Mouse (Mus musculus) forebrain, embryonic 16.5 days (tissue): ENCODE measurements around the gene Cpa4. TPM values are rescaled to one million over a fixed set of nuclear protein-coding genes. Genes with fewer than 3 reads are reported as not detected.

Experiments used
- ATAC-seq: fragments of 200-750 bp; cut with Nextera tagmentation; 2 replicates; pipeline ENCODE4 v1.8.0; 2017; ENCODE audit warnings: mild to moderate bottlenecking, moderate library complexity
- H3K27ac ChIP-seq: fragments of 300-500 bp; sonication (generic); 2 replicates; pipeline ENCODE4 v1.5.1; 2014; ENCODE audit warnings: low read length, control low read depth
- H3K27me3 ChIP-seq: fragments of 300-500 bp; sonication (generic); replicated peaks from 2 replicates; pipeline ENCODE4 v1.6.1; 2014; ENCODE audit warnings: low read length; ENCODE audit not compliant: control insufficient read depth, insufficient read depth
- H3K36me3 ChIP-seq: fragments of 300-500 bp; sonication (generic); 2 replicates; pipeline ENCODE4 v1.6.1; 2014; ENCODE audit not compliant: control insufficient read depth, insufficient read depth
- H3K4me1 ChIP-seq: fragments of 300-500 bp; sonication (generic); replicated peaks from 2 replicates; pipeline ENCODE4 v1.6.1; 2014; ENCODE audit warnings: low read length; ENCODE audit not compliant: control insufficient read depth, insufficient read depth
- H3K4me2 ChIP-seq: fragments of 300-500 bp; sonication (generic); 2 replicates; pipeline ENCODE4 v1.6.1; 2014; ENCODE audit warnings: mild to moderate bottlenecking, low read length, control low read depth
- H3K4me3 ChIP-seq: fragments of 300-500 bp; sonication (generic); replicated peaks from 2 replicates; pipeline ENCODE4 v1.5.1; 2014; ENCODE audit warnings: mild to moderate bottlenecking, low read length, control low read depth
- H3K9ac ChIP-seq: fragments of 300-500 bp; sonication (generic); replicated peaks from 2 replicates; pipeline ENCODE4 v1.6.1; 2014; ENCODE audit warnings: low read depth, low read length, control low read depth
- H3K9me3 ChIP-seq: fragments of 300-500 bp; sonication (generic); 2 replicates; pipeline ENCODE4 v1.6.1; 2016; ENCODE audit warnings: low read length; ENCODE audit not compliant: control insufficient read depth
- WGBS: fragments of 180-500 bp; shearing (Covaris S2); extraction: QIAGEN DNeasy Blood & Tissue Kit; methylation state at CpG from one replicate; pipeline ENCODE4 v1.1.7; 2014; 5-methylcytosine and 5-hydroxymethylcytosine counted together
- polyA plus RNA-seq: library from polyadenylated mRNA; unstranded; fragments of >200 nt; fragmentation: Nextera tagmentation; extraction: Ambion mirVana; gene quantifications from 2 replicates; pipeline ENCODE4 v1.2.1, GENCODE M21; 2015

Gene Cpa4
- polyA plus RNA-seq, 1 experiment from 2014 or later: 1.6 TPM

GRCm38 (mm10) chr6:30562132-30562531, 6.0 kb upstream of the Cpa4 start:
- 72% methylated on average over 4 of the region's 4 CpGs for WGBS
- H3K27ac ChIP-seq: no peak overlapping the region
- ATAC-seq: no peak

GRCm38 (mm10) chr6:30563575-30563974, 4.6 kb upstream of the Cpa4 start:
- WGBS: 85% methylated on average over 6 of the region's 6 CpGs

More at GRCm38 (mm10) chr6:30562132-30562531, 6.0 kb upstream of the Cpa4 start:
- no peaks in the 10 kb centered on the region for H3K27me3 ChIP-seq
- H3K9ac ChIP-seq: no peak overlapping the region
- no peaks in the 10 kb centered on the region for H3K9me3 ChIP-seq
- no peak overlapping the region for H3K4me2 ChIP-seq
- H3K4me3 ChIP-seq: no peak overlapping the region
- no peaks in the 10 kb centered on the region for H3K36me3 ChIP-seq
- no peaks in the 10 kb centered on the region for H3K4me1 ChIP-seq

GRCm38 (mm10) chr6:30564051-30564450, 4.1 kb upstream of the Cpa4 start:
- Histone ChIP-seq H3K27me3 (no peaks in the 10 kb centered on the region), H3K4me1 (no peaks in the 10 kb centered on the region), H3K27ac (no peak overlapping the region), H3K4me2 (no peak overlapping the region), H3K9me3 (no peaks in the 10 kb centered on the region), H3K9ac (no peak overlapping the region), H3K4me3 (no peak overlapping the region), H3K36me3 (no peaks in the 10 kb centered on the region)
- 99% methylated on average over 6 of the region's 6 CpGs for WGBS
- no peak for ATAC-seq

More at GRCm38 (mm10) chr6:30563575-30563974, 4.6 kb upstream of the Cpa4 start:
- Histone ChIP-seq H3K9ac (no peak overlapping the region), H3K9me3 (no peaks in the 10 kb centered on the region), H3K27ac (no peak overlapping the region), H3K4me2 (no peak overlapping the region), H3K4me3 (no peak overlapping the region), H3K27me3 (no peaks in the 10 kb centered on the region), H3K4me1 (no peaks in the 10 kb centered on the region), H3K36me3 (no peaks in the 10 kb centered on the region)
- no peak for ATAC-seq

GRCm38 (mm10) chr6:30569331-30569730, 1.2 kb downstream of the Cpa4 start:
- Histone ChIP-seq H3K27ac (no peak overlapping the region), H3K4me2 (no peak overlapping the region), H3K4me1 (peaks cover 10% of the 10 kb centered on the region), H3K4me3 (no peak overlapping the region), H3K9me3 (no peaks in the 10 kb centered on the region), H3K36me3 (no peaks in the 10 kb centered on the region), H3K27me3 (no peaks in the 10 kb centered on the region), H3K9ac (no peak overlapping the region)
- WGBS: 90% methylated on average over 10 of the region's 10 CpGs
- ATAC-seq: no peak

- whole genome bisulfite sequencing: 91% methylated on average over 5 of the region's 5 CpGs
- no peak overlapping the region for H3K27ac ChIP-seq
- no peak for ATAC-seq
- H3K36me3 ChIP-seq: no peaks in the 10 kb centered on the region
- no peaks in the 10 kb centered on the region for H3K27me3 ChIP-seq
- H3K4me3 ChIP-seq: no peak overlapping the region
- H3K9me3 ChIP-seq: no peaks in the 10 kb centered on the region
- no peak overlapping the region for H3K4me2 ChIP-seq
- H3K4me1 ChIP-seq: peaks cover 10% of the 10 kb centered on the region
- no peak overlapping the region for H3K9ac ChIP-seq
Measured at GRCm38 (mm10) chr6:30570012-30570411, 1.8 kb downstream of the Cpa4 start.

- H3K4me1 ChIP-seq: peaks cover 10% of the 10 kb centered on the region
- H3K9ac ChIP-seq: no peak overlapping the region
- H3K4me3 ChIP-seq: no peak overlapping the region
- no peaks in the 10 kb centered on the region for H3K27me3 ChIP-seq
- WGBS: 20% methylated on average over 20 of the region's 20 CpGs
- H3K36me3 ChIP-seq: no peaks in the 10 kb centered on the region
- no peaks in the 10 kb centered on the region for H3K9me3 ChIP-seq
- peak; percentile 95 for ATAC-seq
- peak overlapping the region; percentile 55 for H3K27ac ChIP-seq
- H3K4me2 ChIP-seq: peak overlapping the region; percentile 28; the same call in 1 of the 2 replicates
Measured at GRCm38 (mm10) chr6:30572456-30573311, 4.5 kb downstream of the Cpa4 start.

- no peaks in the 10 kb centered on the region for H3K27me3 ChIP-seq
- H3K4me3 ChIP-seq: no peak overlapping the region
- WGBS: 39% methylated on average over 5 of the region's 5 CpGs
- peak overlapping the region; percentile 55 for H3K27ac ChIP-seq
- H3K9me3 ChIP-seq: no peaks in the 10 kb centered on the region
- H3K36me3 ChIP-seq: no peaks in the 10 kb centered on the region
- peaks cover 10% of the 10 kb centered on the region for H3K4me1 ChIP-seq
- H3K9ac ChIP-seq: no peak overlapping the region
- no peak for ATAC-seq
- no peak overlapping the region for H3K4me2 ChIP-seq
Measured at GRCm38 (mm10) chr6:30573380-30573779, 5.2 kb downstream of the Cpa4 start.

- Histone ChIP-seq H3K36me3 (no peaks in the 10 kb centered on the region), H3K9ac (no peak overlapping the region), H3K9me3 (no peaks in the 10 kb centered on the region), H3K4me1 (peaks cover 12% of the 10 kb centered on the region), H3K27ac (no peak overlapping the region), H3K4me2 (no peak overlapping the region), H3K27me3 (no peaks in the 10 kb centered on the region), H3K4me3 (no peak overlapping the region)
- 86% methylated on average over 1 of the region's 1 CpGs for WGBS
- no peak for ATAC-seq
Measured at GRCm38 (mm10) chr6:30574945-30575344, 6.8 kb downstream of the Cpa4 start.

- peaks cover 21% of the 10 kb centered on the region for H3K4me1 ChIP-seq
- no peak overlapping the region for H3K4me2 ChIP-seq
- no peak overlapping the region for H3K27ac ChIP-seq
- WGBS: 75% methylated on average over 17 of the region's 17 CpGs
- H3K36me3 ChIP-seq: no peaks in the 10 kb centered on the region
- no peaks in the 10 kb centered on the region for H3K9me3 ChIP-seq
- no peak overlapping the region for H3K9ac ChIP-seq
- H3K27me3 ChIP-seq: no peaks in the 10 kb centered on the region
- ATAC-seq: no peak
- H3K4me3 ChIP-seq: no peak overlapping the region
Measured at GRCm38 (mm10) chr6:30576477-30577203, 8.5 kb downstream of the Cpa4 start.
